Mouse (Mus musculus) testis, adult 2 months (tissue): ENCODE data around the gene Insrr. TPM values are rescaled to one million over a fixed set of nuclear protein-coding genes. Genes with fewer than 3 reads are reported as not detected.

Experiments
- H3K27ac ChIP-seq: fragments of 200-500 bp; 2 replicates; pipeline ENCODE4 v1.5.1; 2012; ENCODE audit warnings: low read depth, low read length; ENCODE audit not compliant: control insufficient read depth, insufficient read depth
- H3K27me3 ChIP-seq: fragments of 200-500 bp; 2 replicates; pipeline ENCODE4 v1.6.1; 2012; ENCODE audit warnings: mild to moderate bottlenecking, low read length, moderate library complexity; ENCODE audit not compliant: control insufficient read depth, insufficient read depth
- H3K36me3 ChIP-seq: fragments of 200-500 bp; 2 replicates; pipeline ENCODE4 v1.6.1; 2012; ENCODE audit warnings: mild to moderate bottlenecking, low read length; ENCODE audit not compliant: control insufficient read depth, insufficient read depth
- H3K4me1 ChIP-seq: fragments of 200-500 bp; 2 replicates; pipeline ENCODE4 v1.6.1; 2012; ENCODE audit warnings: low read length; ENCODE audit not compliant: control insufficient read depth, insufficient read depth
- H3K4me3 ChIP-seq: fragments of 200-500 bp; 2 replicates; pipeline ENCODE4 v1.5.1; 2012; ENCODE audit warnings: low read depth, mild to moderate bottlenecking, low read length, moderate library complexity, mixed read lengths; ENCODE audit not compliant: control insufficient read depth
- CTCF ChIP-seq: fragments of 200-500 bp; IDR thresholded peaks from 2 replicates; pipeline ENCODE4 v1.5.1; 2012; ENCODE audit warnings: low read depth, mild to moderate bottlenecking, inconsistent platforms, low read length, moderate library complexity; ENCODE audit not compliant: control insufficient read depth, insufficient read depth, insufficient replicate concordance
- POLR2A ChIP-seq: fragments of 200-500 bp; IDR thresholded peaks from 2 replicates; pipeline ENCODE4 v1.6.1; 2012; ENCODE audit warnings: low read depth, mild to moderate bottlenecking, inconsistent platforms, low read length, moderate library complexity; ENCODE audit not compliant: control insufficient read depth
- polyA plus RNA-seq: library from polyadenylated mRNA; depleted of rRNA; stranded (reverse); fragments of >200 nt; gene quantifications from 2 replicates; pipeline ENCODE4 v1.2.3, GENCODE M21; 2012

Gene Insrr
- polyA plus RNA-seq, 1 experiment, result 0.06 TPM

DNA sequence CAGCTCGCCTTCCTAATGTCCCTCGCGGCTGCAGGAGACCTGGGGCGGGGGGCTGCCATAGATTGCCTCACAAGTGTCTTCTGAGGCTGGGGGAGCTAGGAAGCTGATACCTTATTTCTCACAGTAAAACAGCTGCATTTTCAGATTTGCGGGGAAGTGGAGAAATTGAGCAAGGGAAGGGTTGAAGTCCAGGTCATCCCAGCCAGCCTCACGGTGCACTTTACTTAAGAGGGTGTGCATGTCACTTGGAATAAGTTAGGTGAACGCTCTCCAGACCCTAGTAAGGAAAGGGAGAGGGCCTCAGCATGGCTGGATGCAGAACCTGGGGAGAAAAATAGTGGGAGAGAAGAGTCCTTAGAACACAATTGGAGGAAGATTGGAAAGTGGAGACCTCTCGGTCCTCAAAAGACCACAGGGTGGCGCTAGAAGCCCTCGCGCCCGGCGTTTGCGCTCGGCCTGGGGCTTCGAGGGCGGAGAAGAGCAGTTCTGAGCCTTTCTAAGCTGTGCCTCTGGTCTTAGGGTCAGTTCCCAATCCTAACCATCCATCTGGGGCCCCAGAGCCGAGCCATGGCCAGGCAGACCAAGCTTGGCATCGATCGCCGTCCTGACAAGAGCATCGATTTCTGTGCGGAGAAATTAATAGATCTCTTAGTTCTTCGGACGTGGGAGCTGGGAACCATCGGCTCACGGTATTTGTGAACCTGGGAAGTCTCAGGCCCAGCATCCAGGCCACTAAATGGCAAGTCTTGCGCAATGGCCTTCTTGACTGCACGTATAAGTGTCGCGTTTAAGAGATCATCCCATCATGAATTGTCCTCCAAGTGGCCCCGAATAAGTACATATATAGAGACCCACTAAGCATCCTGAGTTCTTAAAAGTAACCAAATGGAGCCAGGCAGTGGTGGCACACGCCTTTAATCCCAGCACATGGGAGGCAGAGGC lies 1.1 kb upstream of the Insrr start:
- Histone ChIP-seq H3K27me3 (peaks cover 3% of the 10 kb centered on the region), H3K36me3 (no peaks in the 10 kb centered on the region), H3K27ac (no peak overlapping the region), H3K4me3 (peak overlapping the region; percentile 7), H3K4me1 (peaks cover 11% of the 10 kb centered on the region)
- TF ChIP-seq CTCF (peak; percentile 39; the same call in 1 of the 2 replicates), POLR2A (no peak)

DNA sequence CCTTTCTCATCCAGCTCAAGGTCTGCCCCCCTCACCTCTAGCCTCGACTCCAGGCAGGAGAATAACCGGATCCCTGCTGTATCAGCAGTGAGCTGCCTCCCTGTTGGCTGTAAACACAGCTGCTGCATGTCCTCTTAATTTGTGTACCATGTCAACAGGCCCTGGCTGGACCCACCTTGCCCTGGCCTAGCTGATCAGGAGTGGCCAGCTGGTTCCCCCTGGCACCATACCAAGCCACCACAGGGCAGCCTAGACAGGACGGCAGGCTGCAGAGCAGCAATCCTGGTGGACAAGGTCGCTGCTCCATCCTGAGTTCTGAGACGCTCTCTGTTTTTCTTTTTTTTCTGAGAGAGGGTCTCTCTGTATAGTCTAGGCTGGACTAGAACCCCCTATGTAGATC lies 4.9 kb downstream of the Insrr start:
- Histone ChIP-seq H3K4me1 (peaks cover 4% of the 10 kb centered on the region), H3K27me3 (no peaks in the 10 kb centered on the region), H3K27ac (no peak overlapping the region), H3K36me3 (no peaks in the 10 kb centered on the region), H3K4me3 (no peak overlapping the region)
- TF ChIP-seq CTCF (no peak), POLR2A (no peak)

DNA sequence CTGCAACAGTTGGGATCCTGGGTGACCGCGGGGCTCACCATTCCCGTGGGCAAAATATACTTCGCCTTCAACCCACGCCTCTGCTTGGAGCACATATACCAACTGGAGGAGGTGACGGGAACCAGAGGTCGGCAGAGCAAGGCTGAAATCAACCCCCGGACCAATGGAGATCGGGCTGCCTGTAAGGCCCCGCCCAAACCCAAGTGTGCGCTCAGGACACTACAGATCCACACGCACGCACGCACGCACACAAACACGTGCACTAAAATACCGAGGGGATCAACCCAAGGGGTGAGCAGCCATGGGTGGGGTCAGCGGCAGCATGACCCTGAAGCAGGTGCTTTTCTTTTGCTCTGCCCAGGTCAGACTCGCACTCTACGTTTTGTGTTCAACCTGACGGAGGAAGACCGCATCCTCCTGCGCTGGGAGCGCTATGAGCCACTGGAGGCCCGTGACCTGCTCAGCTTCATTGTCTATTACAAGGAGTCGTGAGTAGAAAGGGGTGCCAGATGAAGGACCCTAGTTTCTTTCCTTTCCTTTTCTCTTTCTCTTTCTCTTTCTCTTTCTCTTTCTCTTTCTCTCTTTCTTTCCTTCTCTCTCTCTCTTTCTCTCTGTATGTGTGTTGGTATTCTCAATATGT lies 7.4 kb downstream of the Insrr start:
- H3K4me3 ChIP-seq, result no peak overlapping the region

DNA sequence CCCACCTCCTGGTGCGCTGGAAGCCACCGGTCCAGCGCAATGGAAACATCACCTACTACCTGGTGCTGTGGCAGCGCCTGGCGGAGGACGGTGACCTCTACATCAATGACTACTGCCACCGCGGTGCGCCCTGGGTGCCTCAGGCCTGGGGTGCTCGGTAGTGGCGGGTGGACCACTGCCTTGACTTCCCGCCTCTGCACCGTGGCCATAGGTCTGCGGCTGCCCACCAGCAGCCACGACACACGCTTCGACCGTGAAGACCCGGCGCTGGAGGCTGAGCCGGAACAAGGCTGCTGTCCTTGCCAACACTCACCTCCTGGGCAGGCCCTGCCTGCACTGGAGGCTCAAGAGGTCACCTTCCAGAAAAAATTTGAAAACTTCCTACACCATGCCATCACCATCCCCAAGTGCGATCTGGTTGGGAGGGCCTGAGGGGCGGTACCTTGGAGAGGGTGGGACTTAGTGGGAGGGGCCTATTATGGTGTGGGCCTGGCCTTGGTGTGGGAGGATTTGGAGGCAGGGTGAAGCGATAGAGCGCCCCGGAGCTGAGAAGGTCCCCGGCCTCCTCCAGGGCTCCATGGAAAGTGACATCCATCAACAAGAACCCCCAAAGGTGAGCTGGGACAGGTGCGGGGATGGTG lies 12.7 kb downstream of the Insrr start:
- Histone ChIP-seq H3K27me3 (no peaks in the 10 kb centered on the region), H3K4me3 (no peak overlapping the region), H3K27ac (no peak overlapping the region), H3K36me3 (no peaks in the 10 kb centered on the region), H3K4me1 (peaks cover 2% of the 10 kb centered on the region)
- no peak for TF ChIP-seq POLR2A
- TF ChIP-seq CTCF, result no peak

More for the DNA sequence above, 7.4 kb downstream of the Insrr start:
- Histone ChIP-seq H3K27me3 (no peaks in the 10 kb centered on the region), H3K4me1 (peaks cover 3% of the 10 kb centered on the region), H3K36me3 (no peaks in the 10 kb centered on the region), H3K27ac (no peak overlapping the region)
- TF ChIP-seq CTCF, result no peak

DNA sequence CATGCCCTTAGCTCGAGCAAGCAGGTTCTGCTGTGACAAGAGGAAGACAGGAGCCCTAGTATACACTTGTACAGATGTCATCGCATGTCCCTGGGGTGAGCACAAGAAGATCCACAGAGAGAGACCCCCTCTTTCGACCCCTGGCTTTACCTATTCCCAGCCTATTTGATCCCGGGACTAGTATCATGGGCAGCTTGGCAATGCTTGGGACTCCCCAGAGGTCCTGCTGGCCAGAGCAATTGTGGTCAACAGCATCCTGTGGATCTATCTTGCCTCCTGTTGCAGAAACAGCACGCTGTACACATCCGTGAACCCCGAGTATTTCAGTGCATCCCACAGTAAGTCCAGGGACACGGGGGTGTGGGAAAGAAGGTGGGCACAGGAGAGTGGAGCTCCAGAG lies 14.5 kb downstream of the Insrr start:
- no peak overlapping the region for H3K4me3 ChIP-seq
- H3K4me1 ChIP-seq, result peaks cover 5% of the 10 kb centered on the region
- H3K27ac ChIP-seq, result no peak overlapping the region
- H3K36me3 ChIP-seq, result no peaks in the 10 kb centered on the region
- no peaks in the 10 kb centered on the region for H3K27me3 ChIP-seq
- TF ChIP-seq CTCF, result no peak
- TF ChIP-seq POLR2A, result no peak

DNA sequence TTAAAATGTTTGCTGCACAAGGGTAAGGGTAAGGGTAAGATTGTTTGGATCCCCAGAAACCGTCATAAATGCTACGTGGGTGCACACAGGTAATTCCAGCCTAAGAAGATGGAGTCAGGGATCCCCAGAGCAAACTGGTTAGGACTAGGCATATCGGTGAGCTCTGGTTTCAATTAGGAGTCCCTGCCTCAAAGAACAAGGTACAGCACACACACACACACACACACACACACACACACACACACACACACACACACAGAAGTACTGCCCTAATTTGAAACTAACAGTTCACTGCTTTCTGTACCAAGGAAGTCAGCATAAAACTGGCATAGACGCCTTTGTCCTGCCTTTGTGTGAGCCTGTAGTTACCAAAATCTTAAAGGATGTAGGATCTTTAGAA lies 15.7 kb downstream of the Insrr start:
- H3K4me1 ChIP-seq, result peaks cover 14% of the 10 kb centered on the region
- TF ChIP-seq POLR2A (no peak), CTCF (no peak)
- no peak overlapping the region for H3K27ac ChIP-seq
- H3K4me3 ChIP-seq, result no peak overlapping the region
- H3K27me3 ChIP-seq, result no peaks in the 10 kb centered on the region
- no peaks in the 10 kb centered on the region for H3K36me3 ChIP-seq

DNA sequence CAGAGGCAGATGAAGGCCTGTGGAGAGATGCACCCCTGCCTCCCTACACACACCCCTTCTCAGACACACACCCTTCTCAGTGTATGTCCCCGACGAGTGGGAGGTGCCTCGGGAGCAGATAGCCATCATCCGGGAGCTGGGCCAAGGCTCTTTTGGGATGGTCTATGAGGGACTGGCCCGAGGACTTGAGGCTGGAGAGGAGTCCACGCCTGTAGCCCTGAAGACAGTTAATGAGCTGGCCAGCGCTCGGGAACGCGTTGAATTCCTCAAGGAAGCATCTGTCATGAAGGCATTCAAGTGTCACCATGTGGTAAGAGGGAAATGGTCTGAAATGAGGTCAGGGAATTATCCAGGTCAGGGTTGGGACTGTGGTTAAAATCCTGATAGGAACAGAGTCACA lies 16.1 kb downstream of the Insrr start:
- H3K4me3 ChIP-seq, result no peak overlapping the region
- peaks cover 14% of the 10 kb centered on the region for H3K4me1 ChIP-seq
- H3K27ac ChIP-seq, result no peak overlapping the region
- no peaks in the 10 kb centered on the region for H3K36me3 ChIP-seq
- no peak for TF ChIP-seq POLR2A
- no peak for TF ChIP-seq CTCF
- H3K27me3 ChIP-seq, result no peaks in the 10 kb centered on the region
